In genomic region chr17:70852686-70853386, GRCm38 (mm10) we compare ENCODE assay signal across 8 mouse cellular contexts. TPM values are rescaled to one million over a fixed set of nuclear protein-coding genes. Genes with fewer than 3 reads are reported as not detected.
DNase-seq lines count a peak whose midpoint lies in the region; ATAC-seq lines count a peak whose summit lies in the region.

No protein-coding gene starts in this region.

- H3K9ac ChIP-seq in embryonic facial prominence, embryonic 12.5 days = peak overlapping the region; percentile 81
- peak overlapping the region; percentile 86 for H3K9ac ChIP-seq in heart, embryonic 12.5 days
- peak overlapping the region; percentile 98 for H3K9ac ChIP-seq in kidney, embryonic 16.5 days (replicated peaks; ENCODE audit: low read length)
- peak overlapping the region; percentile 43 for H3K9ac ChIP-seq in liver, embryonic 16.5 days (ENCODE audit: low read depth, low read length)

- H3K4me2 ChIP-seq in embryonic facial prominence, embryonic 12.5 days (replicated peaks) = peak overlapping the region; percentile 86
- H3K4me2 ChIP-seq in heart, embryonic 12.5 days = peak overlapping the region; percentile 98
- peak overlapping the region; percentile 85 for H3K4me2 ChIP-seq in kidney, embryonic 16.5 days (replicated peaks; ENCODE audit: low read depth, low read length)
- peak overlapping the region; percentile 76 for H3K4me2 ChIP-seq in liver, embryonic 16.5 days (ENCODE audit: low read depth, low read length)

- peak; percentile 75 to 76 for DNase-seq in B cell, adult 2 months
- DNase-seq in adrenal gland, adult 18-20 months (ENCODE audit: low spot score in 2 of 2) = peak; percentile 77 to 78
- DNase-seq in neural tube, embryonic 10.5 days (ENCODE audit: extremely low spot score, low spot score) = peak; percentile 89
- DNase-seq in thymus, adult 18-20 months = peak; percentile 61 to 66

- ATAC-seq in embryonic facial prominence, embryonic 12.5 days (ENCODE audit: insufficient number of reproducible peaks, insufficient read depth, low FRiP score, low TSS enrichment) = peak; percentile 38
- ATAC-seq in heart, embryonic 12.5 days (ENCODE audit: insufficient number of reproducible peaks, low FRiP score) = peak; percentile 59
- ATAC-seq in kidney, embryonic 16.5 days (ENCODE audit: low FRiP score, low TSS enrichment) = peak; percentile 62
- peak; percentile 74 for ATAC-seq in liver, embryonic 16.5 days (ENCODE audit: low read depth)

- peak overlapping the region; percentile 83 for H3K4me3 ChIP-seq in embryonic facial prominence, embryonic 12.5 days
- H3K4me3 ChIP-seq in heart, embryonic 12.5 days = peak overlapping the region; percentile 78
- H3K4me3 ChIP-seq in kidney, embryonic 16.5 days (ENCODE audit: low read length) = peak overlapping the region; percentile 88
- peak overlapping the region; percentile 70 for H3K4me3 ChIP-seq in liver, embryonic 16.5 days (ENCODE audit: low read depth, low read length)

- under 1% methylated on average over 51 of the region's 51 CpGs for WGBS in embryonic facial prominence, embryonic 12.5 days
- WGBS in heart, embryonic 12.5 days = under 1% methylated on average over 51 of the region's 51 CpGs
- WGBS in kidney, embryonic 16.5 days = under 1% methylated on average over 51 of the region's 51 CpGs
- under 1% methylated on average over 51 of the region's 51 CpGs for WGBS in liver, embryonic 16.5 days (ENCODE audit: insufficient replicate concordance)

- H3K4me1 ChIP-seq in embryonic facial prominence, embryonic 12.5 days = peaks cover 6% of the 10 kb centered on the region; the same call in 1 of the 2 replicates
- H3K4me1 ChIP-seq in heart, embryonic 12.5 days (replicated peaks) = peaks cover 9% of the 10 kb centered on the region
- peaks cover 14% of the 10 kb centered on the region for H3K4me1 ChIP-seq in kidney, embryonic 16.5 days (ENCODE audit: insufficient read depth, low read length)
- H3K4me1 ChIP-seq in liver, embryonic 16.5 days (ENCODE audit: control insufficient read depth, low read depth, low read length) = peaks cover 7% of the 10 kb centered on the region

- H3K27me3 ChIP-seq in embryonic facial prominence, embryonic 12.5 days = no peaks in the 10 kb centered on the region
- H3K27me3 ChIP-seq in heart, embryonic 12.5 days (replicated peaks) = no peaks in the 10 kb centered on the region
- no peaks in the 10 kb centered on the region for H3K27me3 ChIP-seq in kidney, embryonic 16.5 days (ENCODE audit: insufficient read depth, low read length)
- peaks cover 31% of the 10 kb centered on the region for H3K27me3 ChIP-seq in liver, embryonic 16.5 days (ENCODE audit: control insufficient read depth, insufficient read depth, low read depth, low read length)

- H3K36me3 ChIP-seq in embryonic facial prominence, embryonic 12.5 days = no peaks in the 10 kb centered on the region
- H3K36me3 ChIP-seq in heart, embryonic 12.5 days = no peaks in the 10 kb centered on the region
- no peaks in the 10 kb centered on the region for H3K36me3 ChIP-seq in kidney, embryonic 16.5 days (ENCODE audit: insufficient read depth, low read length)
- H3K36me3 ChIP-seq in liver, embryonic 16.5 days (ENCODE audit: control insufficient read depth, insufficient read depth) = no peaks in the 10 kb centered on the region

- no peaks in the 10 kb centered on the region for H3K9me3 ChIP-seq in embryonic facial prominence, embryonic 12.5 days
- no peaks in the 10 kb centered on the region for H3K9me3 ChIP-seq in heart, embryonic 12.5 days (replicated peaks)
- no peaks in the 10 kb centered on the region for H3K9me3 ChIP-seq in kidney, embryonic 16.5 days (ENCODE audit: low read length)
- no peaks in the 10 kb centered on the region for H3K9me3 ChIP-seq in liver, embryonic 16.5 days (replicated peaks; ENCODE audit: control insufficient read depth, low read length)

- peak overlapping the region; percentile 99 for H3K27ac ChIP-seq in embryonic facial prominence, embryonic 12.5 days
- H3K27ac ChIP-seq in heart, embryonic 12.5 days (ENCODE audit: poor library complexity, severe bottlenecking) = peak overlapping the region; percentile 90
- H3K27ac ChIP-seq in kidney, embryonic 16.5 days (ENCODE audit: low read length) = peak overlapping the region; percentile 96
- H3K27ac ChIP-seq in liver, embryonic 16.5 days (ENCODE audit: low read length) = peak overlapping the region; percentile 88

RNA-seq across cellular contexts. Expression of gene Tgif1, which starts 0.5 kb away (rescaled TPM):
- total RNA-seq in adrenal gland, adult 18-20 months (2021) = 10 to 100 TPM; 42.5 to 58.2 TPM
- 113 and 126 TPM in 2 replicates for polyA plus RNA-seq in embryonic facial prominence, embryonic 12.5 days (2016; fragmentation: Nextera tagmentation; extraction: Ambion mirVana)
- polyA plus RNA-seq in heart, embryonic 12.5 days (2016; fragmentation: Nextera tagmentation; extraction: Ambion mirVana) = 35.8 and 38.6 TPM in 2 replicates
- 90.4 and 93.7 TPM in 2 replicates for polyA plus RNA-seq in kidney, embryonic 16.5 days (2015; fragmentation: Nextera tagmentation; extraction: Ambion mirVana)
- polyA plus RNA-seq in liver, embryonic 16.5 days (2015; fragmentation: Nextera tagmentation; extraction: Ambion mirVana) = 8.9 and 9.0 TPM in 2 replicates

Comparison
In these comparisons a context has a peak if more than half of its experiments do, and no peak if none do; other contexts are left out.
1. Peak in every context shown above with its lines: DNase-seq, ATAC-seq, H3K4me3 ChIP-seq and H3K27ac ChIP-seq.
2. H3K9ac ChIP-seq: peak in every context shown above with its lines; median percentile 98 in kidney, embryonic 16.5 days; 86 in heart, embryonic 12.5 days; 81 in embryonic facial prominence, embryonic 12.5 days; 43 in liver, embryonic 16.5 days.